Mouse (Mus musculus) layer of hippocampus, adult 18-20 months (tissue): Measurements from ENCODE around the gene Dnajb3. TPM values are rescaled to one million over a fixed set of nuclear protein-coding genes. Genes with fewer than 3 reads are reported as not detected.
"Not testable (repeated sequence)": the region's sequence is repeated elsewhere in the genome, so short reads cannot be mapped to it uniquely, and the experiment has no call there.

ENCODE experiments used
- DNase-seq, 2 experiments: peaks; one replicate each; pipeline ENCODE4 v3.0.0; 2022; ENCODE audit warnings: low spot score in 2 of 2
- total RNA-seq, 2 experiments: library from RNA; stranded (reverse); gene quantifications; 2 replicates each; pipeline ENCODE4 v1.2.3; 2021

Dnajb3 gene
- total RNA-seq, 2 experiments from 2014 or later = 2.9 to 3.2 TPM

DNA sequence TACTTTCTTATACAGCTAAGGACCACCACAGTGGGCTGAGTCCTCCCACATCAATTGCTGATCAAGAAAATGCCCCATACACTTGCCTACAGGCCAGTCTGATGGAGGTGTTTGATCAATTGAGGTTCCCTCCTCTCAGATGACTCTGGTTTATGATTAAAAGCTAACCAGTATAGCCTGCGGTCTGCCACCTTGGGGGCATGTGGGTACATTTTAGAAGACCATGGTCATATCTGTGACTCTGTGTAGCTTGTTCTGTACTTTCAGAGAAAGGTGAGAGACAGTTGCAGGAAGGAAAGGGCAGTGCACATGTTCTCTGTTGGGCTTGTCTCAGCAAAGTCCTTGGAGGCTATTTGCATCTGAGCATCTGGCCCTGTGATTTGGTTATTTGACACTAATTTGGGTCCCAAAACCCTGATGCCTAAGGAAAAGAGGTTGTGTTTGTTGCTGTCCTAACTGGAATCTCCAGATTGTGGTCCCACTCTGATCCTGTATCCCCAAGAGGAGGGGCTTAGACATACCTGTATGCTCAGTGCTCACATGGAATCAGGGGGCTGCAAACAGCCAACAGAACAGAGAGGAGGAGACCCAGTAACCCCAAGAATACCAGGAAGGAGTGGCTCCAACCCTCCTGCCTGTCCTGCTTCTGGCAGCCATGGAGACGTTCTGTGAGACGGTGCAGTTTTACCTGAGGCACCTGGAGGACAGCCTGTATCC is 27.2 kb upstream of the Dnajb3 start:
- no peak for DNase-seq

DNA sequence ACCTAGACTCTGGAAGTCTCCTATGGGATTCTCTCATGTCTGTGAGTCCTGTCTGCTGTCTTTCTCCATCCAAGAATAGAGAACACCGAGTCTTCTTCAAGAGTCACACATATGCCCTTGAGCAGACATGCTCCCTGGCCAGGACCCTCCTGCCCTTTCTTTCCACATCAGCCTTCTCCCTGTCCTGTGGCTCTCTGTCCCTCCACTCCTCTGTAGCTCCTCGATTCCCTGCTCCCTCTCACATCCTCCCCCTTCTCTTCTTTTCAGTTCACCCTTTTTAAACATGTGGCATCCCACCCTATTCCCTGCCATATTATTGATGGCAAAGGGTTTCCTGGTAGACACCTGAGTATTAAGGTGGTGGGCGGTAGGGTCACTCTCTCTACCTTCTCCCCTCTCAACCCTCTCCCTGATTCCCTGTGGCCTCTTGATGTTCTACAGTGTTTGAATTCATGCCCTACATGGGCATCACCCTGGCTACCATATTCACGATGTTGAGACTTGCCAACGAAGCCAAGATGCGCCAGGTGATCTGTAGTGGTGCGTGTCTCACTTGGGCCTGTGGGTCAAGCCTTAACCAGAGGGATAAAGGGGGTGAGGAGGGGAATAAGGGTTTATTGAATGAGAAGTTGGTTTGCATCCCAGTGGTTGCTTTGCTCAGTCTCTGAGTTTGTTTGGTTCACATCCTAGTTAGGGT is 26.4 kb upstream of the Dnajb3 start:
- DNase-seq = no peak

DNA sequence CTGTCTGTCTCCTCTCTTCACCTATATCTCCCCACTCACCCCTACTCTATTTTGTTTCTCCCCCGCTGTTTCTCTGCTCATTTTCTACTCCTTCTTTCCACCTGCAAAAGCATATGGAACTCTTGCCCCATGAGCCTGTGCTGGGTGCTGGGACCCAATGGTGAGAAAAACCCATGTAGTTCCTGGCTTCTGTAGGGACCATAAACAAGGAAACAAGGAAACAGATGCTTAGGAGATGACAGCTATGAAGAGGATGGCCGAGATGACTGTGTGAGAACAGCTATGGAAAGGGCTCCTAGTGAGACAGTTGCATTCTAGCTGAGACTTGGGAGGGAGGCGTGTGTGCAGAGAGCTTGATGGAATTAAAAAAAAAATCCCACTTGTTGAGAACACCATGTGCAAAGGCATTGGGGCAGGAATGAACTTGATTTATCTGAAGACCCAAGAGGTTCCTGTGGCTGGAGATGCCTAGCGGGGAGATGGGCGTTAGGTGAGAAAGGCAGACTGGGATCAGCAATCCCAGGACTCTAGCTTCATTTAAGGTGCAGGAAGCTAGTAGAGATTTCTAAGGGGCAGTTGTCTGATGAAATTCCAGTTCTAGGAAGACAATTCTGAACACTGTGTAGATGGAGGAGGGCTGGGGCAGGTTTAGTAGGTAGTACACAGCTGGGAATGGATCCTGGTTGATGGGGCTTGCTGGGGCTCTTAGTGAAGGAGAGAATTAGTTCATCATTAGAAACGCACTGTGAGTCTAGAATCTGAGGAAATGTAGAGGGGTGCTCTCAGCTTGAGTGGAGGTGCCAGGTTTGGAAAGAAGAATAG is 25.6 kb upstream of the Dnajb3 start:
- DNase-seq = no peak

DNA sequence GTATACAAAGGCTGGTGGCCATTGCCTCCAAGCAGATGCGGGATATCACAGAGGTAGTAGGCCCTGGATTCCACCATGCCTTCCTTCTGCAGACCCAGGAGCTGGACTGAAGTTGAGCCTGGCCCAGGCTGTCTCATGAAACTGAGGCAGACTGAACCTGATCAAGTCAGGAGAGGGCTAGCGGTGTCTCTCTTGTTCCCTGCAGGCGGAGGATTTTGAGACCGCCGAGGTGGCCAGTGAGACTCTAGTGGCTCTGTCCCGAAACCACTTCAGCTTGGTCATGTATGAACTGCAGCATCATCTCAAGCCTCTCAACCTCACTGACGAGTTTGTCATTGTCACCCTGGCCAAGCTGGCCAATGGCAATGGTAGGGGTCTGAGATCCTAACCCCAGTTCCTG is 24.8 kb upstream of the Dnajb3 start:
- no peak for DNase-seq

DNA sequence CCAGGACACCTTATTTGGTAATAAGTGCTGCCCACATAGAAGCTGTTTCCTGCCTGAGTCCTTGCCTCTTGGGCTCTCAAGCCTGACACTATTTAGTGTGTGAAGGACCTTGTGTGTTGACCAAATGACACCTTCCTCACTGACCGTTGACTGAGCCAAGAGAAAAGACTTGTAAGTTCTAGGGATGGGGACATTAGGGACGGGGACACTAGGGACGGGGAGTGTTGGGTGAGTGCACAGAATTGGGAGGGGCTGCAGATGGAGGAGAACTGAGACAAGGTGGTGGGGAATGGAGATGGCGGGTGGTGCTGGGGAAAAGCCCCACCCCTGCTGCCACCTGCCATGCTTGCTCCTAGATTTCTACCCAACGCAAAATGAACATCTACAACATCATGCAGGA is 24.4 kb upstream of the Dnajb3 start:
- DNase-seq = no peak

DNA sequence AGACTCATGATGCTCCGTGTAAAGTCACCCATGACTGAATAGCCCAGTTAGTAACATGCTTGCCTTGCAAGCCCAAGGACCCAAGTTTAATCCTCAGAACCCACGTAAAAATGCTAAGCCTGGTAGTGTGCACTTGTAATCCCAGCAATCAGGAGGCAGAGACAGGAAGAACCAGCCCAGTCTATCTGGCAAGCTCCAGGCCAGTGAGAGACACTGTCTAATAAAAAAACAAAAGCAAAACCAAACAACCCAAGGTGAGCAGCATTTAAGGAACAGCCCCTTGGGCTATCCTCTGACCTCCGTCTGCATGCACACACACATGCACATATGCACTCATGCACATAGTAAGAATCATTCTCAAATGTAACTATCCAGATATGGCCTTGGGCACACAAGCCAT is 24.0 kb upstream of the Dnajb3 start:
- no peak for DNase-seq

DNA sequence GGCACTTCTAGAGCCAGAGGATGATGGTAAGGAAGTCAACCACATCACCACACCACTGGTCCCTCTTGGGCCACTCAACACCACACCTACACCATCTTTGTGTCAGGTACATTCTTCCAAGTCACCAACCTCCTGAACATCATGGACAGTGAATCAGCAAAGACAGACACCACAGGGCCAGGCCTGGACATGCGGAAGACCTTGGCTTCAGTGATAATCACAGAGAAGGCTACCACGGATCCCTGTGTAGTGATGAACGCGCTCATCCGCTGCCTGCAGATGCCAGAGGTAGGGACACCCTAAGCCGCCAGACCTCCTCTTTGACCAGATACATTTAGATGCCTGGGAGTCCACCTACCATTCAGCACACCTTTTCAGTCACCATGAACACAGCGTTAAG is 22.5 kb upstream of the Dnajb3 start:
- no peak for DNase-seq

DNA sequence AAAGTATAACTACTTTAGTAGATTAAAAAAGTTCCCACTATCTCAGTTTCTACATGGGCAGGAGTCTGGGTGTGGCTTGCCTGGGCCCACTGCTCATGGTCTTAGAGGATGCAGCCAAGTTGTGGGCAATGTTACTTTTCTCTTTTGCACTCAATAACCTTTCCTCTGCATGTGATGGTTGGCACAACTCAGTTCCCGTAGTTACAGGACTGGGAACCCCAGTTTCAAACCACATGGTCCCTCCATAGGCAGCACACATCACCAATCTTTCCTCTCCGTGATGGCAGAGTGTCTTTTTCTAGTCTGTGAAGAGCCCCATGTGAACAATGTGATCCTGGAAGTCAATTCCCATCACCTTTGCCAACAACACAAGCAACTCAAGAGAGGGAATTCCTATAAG is 21.9 kb upstream of the Dnajb3 start:
- no peak for DNase-seq

DNA sequence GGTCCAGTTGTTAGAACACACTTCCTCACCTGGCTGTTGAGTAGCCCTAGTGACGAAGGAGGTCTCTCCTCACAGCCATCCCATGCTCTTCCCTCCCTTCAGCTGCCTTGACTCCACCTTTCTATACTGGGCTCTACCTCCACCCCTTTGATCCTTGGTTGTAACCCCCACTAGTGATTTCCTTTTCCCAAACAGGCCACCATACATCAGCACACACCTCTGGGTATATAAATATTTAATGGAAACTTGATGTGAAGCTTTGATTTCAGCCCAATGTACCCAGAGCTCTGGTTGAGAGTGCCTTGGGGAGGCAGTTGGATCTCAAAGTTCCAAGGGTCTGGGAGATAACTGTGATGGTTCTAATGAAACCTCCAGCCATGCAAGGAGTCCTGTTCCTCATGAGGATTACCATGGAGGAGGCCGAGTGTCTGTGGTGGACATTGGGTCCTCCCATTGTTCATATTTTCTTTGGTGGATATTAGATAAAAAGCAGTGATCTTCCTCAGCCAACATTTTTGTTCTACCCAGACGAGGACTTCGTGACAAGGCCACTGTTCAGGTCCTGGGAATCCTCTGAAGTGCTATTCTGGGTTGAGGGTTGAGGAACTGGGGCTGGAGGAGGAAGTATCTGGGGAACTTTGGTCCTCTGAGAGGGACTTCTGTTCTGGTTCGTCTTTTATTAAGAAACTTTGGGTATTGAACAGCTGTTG is 21.2 kb upstream of the Dnajb3 start, which contains the start of gene Mroh2a:
Mroh2a (plus strand) TSS at position 317 of the 710 bp plus-strand sequence.
- DNase-seq = no peak

DNA sequence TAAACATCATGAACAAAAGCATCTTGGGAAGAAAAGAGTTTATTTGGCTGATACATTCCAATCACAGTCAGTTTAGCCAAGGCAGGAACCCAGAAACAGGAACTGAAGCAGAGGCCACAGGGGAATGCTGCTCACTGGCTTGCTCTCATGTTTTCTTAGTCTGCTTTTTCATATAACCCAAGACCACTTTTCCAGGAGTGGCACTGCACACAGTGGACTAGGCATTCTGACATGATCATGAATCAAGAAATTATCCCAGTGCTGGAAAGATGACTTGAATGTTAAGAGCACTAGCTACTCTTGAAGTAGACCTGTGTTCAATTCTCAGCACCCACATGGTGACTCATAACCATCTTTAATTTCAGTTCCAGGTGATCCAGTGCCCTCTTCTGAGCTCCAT is 20.2 kb upstream of the Dnajb3 start:
- peak in 1 of 2 experiments; percentile 5 for DNase-seq

DNA sequence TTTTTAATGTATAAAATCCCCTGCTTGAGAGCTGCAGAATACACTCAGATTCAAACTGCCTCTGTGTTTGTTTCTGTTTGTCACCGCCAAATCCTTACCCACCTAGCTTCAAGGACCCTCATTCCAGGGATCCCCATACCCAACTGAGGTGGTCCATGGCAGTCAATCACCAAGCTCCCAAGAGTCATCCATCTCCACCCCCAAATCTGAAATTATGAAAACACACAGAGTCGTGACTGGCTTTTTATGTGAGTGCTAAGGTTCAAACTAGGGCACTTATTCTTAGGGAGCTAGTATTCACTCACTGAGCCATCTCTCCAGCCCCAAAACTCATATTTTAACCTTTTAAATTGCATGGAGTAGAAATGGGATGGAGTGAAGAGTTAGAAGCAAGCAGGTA is 19.7 kb upstream of the Dnajb3 start:
- not testable (repeated sequence) for DNase-seq

DNA sequence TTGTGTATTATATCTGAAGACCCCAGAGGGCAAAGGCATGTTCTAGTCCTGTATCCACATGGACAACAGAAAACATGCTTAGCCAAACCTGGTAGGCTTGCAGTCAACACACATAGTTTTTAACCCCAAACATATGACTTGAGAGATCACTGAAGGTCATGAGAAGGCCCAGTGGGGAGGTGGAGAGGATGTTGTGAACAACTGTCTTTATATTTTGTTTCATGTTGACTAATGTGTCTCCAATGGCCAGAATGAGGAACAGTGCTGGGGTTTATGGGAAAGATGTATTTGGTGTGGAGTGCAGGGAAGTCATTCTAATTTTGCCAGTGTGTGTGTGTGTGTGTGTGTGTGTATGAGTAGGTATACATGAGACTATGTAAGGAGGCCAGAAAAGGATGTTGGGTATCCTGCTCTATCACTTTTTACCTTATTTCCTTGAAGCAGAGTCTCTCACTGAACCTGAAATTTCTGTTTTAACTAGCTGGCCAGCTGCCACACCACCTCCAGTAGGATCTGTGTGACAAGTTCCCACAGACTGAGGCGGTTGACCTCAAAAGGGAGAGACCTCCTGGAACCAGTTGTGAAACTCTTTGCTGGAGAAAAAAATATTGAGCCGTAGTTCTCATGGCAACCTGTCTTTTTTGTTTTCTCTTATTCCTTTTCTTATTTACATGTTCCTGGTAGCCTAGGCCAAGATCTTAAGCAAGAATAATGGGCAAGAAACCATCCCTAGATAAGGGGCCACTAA is 18.6 kb upstream of the Dnajb3 start:
- peak in 1 of 2 experiments; percentile 3 for DNase-seq

DNA sequence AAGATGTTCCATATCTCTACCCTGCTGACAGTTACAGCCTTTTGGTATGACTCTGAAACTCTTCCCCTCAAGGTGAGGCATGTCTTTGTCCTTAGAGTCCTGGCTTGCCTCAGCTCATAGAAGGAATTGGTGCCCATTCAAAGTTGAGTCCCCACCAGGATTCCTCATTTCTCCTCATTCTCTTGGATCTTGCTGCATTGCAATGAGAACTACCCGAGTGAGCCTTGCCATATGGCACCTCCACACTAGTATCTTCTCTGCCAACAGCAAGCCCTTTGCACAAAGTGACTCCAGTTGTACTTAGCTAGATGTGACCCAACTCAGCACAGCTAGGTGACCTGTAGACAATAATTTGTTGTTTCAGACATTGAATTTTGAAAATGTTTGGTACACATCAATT is 18.0 kb upstream of the Dnajb3 start:
- DNase-seq = peak in 1 of 2 experiments; percentile 18

DNA sequence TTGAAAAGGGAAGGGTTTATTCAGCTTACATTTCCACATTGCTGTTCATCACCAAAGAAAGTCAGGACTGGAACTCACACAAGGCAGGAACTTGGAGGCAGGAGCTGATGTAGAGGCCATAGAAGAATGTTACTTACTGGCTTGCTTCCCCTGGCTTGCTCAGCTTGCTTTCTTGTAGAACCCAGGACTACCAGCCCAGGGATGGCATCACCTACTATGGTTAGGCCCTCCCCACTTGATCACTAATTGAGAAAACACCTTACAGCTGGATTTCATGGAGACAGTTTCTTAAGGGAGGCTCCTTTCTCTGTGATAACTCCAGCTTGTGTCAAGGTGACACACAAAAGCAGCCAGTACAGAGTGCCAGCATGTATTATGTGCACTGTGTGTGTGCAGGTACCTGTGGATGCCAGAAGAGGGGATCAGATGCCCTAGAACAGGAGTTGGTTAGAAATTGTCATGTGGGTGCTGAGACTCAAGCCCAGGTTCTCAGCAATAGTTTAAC is 17.5 kb upstream of the Dnajb3 start:
- peak in 1 of 2 experiments; percentile 4 for DNase-seq

DNA sequence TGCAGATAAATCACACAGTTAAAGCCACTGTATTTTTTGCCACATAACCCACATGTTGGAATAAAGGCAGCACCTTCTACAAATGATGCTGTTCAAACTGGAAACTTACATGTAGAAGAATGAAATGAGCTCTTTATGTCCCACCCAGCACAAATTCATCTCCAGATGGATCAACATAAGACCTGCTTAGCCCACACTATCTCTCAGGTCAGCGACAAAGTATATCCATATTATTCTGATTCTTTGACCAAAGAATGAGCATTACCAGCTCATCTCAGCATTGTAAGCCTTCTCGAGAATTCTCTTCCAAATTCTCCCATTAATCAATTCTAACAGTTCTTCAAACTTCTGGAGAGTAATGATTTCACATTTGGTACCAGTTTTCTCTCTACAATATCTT is 16.6 kb upstream of the Dnajb3 start:
- DNase-seq = no peak

DNA sequence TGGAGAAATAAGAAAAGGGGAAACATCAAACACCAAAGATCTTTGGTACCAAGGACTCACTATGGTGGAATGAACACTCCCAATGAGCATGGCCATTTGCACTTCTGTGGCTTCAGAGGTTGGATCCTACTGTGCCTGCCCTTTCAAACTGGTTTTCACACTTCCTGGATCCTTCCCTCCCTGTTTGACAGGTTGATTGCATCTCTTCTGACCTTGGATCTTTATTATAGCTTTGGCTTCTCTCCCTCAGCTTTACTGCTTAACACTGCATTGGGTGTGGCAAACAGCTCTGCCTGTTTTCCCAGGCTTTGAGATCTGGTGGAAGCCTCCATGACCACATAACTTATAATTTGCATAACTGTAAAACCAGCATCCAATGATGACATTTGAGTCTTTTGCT is 14.8 kb upstream of the Dnajb3 start:
- DNase-seq = peak in 1 of 2 experiments; percentile 1

DNA sequence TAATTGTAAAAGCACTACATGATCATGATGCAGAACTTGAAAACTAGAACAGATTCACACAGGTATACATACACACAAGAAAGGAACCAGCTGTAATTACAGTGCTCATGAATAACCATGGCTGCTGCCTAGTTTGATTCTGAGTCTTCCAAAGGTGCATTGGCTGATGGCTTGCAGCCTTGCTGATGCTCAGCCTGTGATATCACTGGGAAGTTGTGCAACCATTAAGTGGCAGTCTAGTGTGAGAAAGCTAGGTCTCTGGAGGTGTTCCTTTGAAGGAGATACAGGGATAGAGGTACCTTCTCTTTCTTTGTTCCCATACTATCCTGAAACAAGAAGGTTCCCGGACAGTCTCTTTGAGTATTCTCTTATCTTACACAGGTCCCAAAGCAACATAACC is 13.5 kb upstream of the Dnajb3 start:
- peak in 1 of 2 experiments; percentile 2 for DNase-seq

DNA sequence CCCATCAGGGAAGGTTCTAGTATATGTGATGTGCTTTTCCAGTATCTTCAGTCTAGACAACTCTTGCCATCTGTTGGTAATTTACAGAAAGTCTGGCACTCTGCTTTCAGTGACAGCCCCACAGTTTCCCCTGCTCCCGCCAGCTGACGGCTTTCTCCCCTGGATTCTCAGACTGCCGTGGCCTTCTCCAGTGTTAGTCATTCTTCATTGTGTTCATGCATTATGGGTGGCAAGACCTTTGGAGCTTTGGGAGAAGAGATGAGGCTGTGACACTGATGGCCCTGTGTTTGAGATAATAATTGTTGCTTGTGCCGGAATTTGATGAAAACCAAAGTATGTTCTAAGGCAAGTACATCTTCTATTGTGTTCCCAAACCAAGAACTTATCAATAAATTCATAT is 13.0 kb upstream of the Dnajb3 start:
- peak in 1 of 2 experiments; percentile 2 for DNase-seq

DNA sequence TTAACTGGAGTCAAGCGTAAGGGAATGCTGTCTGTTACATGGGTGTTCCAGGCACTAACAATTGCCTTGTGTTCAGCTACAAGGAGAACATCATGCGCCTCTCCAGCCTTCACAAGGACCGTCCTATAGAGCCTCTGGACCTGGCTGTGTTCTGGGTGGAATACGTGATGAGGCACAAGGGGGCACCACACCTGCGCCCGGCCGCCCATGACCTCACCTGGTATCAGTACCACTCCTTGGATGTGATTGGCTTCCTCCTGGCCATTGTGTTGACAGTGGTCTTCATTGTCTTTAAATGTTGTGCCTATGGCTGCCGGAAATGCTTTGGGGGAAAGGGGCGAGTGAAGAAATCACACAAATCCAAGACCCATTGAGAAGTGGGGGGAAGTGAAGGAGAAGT is 12.5 kb upstream of the Dnajb3 start:
- peak in 1 of 2 experiments; percentile 15 for DNase-seq

DNA sequence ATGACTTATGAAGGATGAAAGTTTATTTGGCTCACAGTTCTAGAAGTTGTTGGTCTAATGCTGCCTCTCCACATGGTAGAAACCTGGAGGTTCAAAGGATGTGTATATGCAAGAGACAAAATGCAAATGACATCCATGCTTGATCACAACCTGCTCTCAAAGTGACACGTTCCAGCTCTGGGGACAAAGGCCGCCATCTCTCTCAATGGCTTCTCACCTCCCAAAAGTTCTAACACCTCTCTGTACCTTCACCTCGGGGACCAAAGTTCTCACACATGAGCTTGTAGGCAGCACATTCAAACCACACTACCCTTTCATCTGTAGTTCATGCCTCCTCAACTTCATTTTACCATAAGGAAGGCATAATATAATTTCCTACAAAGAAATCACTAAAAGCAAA is 12.0 kb upstream of the Dnajb3 start:
- peak in 1 of 2 experiments; percentile 2 for DNase-seq
